Mouse (Mus musculus): ENCODE measurements around the gene Lama1.
"Not testable (repeated sequence)": the region's sequence is repeated elsewhere in the genome, so short reads cannot be mapped to it uniquely, and the experiment has no call there.

The Lama1 gene

DNA sequence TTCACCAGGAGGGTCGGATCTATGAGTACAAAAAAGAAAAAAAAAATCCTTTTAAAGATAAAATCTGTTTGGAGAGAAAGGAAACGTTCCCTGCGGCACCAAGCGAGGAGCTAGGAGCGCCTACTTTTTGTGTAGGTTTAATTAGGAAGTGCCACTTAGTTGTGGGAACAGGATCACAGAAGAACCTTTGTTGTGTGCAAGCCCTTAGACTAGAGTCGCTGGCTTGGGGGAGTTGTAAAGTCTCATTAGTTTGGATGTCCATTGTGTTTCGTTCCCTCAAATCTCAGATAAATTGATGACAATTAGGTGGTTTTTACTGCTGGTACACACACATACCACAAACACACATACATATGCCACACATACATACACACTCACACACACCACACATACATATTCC lies 25.0 kb downstream of the Lama1 start:
- DNase-seq, result no peak

- no peak for DNase-seq
Measured at GRCm38 (mm10) chr17:67722578-67722977, 25.5 kb downstream of the Lama1 start.

GRCm38 (mm10) chr17:67723175-67724067 lies 26.4 kb downstream of the Lama1 start:
- DNase-seq, result no peak

- DNase-seq, result peak; percentile 52 to 71
Measured at GRCm38 (mm10) chr17:67726601-67727000, 29.5 kb downstream of the Lama1 start.

- peak; percentile 50 to 63 for DNase-seq
Measured at GRCm38 (mm10) chr17:67728751-67729150, 31.7 kb downstream of the Lama1 start.

DNA sequence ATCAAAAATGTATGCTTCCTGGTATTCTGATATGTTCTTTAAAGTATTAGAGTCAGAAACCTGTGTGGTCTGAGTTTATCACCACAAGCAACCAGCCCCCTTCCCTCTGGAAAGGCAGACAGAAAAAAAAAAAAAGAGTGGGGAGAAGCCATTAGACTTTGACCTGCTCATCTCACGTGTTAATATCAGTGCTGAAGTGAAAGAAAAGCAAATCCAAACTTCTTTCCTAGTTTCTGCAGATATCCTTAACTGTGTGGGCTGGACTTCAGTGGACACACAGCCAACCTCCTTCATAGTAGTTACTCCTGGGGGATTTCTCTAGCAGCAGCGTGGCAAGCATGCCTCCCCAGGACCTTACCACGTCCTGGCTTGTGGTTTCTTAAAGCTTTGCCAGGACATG lies 34.0 kb downstream of the Lama1 start:
- peak; percentile 35 to 49 for DNase-seq

DNA sequence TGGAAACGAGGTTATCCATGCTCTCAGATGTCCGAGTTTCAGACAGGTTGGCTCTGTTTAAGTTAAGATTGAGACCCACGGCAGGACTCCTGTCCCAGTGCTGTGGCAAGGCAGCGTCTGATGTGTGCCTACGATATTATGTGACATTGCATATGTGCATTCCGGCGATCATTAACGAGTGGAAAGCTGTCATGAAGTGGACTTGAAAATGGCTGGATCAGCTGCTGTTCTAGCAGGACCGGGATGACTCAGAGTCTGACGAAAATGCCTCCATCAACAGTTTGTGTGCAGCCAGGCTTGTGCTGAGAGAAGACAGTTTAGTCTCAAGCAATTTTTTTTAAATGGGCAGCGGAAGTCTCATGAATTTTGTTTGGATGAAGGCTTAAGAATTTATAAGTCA lies 34.9 kb downstream of the Lama1 start:
- peak in 1 of 2 experiments; percentile 61 for DNase-seq

DNA sequence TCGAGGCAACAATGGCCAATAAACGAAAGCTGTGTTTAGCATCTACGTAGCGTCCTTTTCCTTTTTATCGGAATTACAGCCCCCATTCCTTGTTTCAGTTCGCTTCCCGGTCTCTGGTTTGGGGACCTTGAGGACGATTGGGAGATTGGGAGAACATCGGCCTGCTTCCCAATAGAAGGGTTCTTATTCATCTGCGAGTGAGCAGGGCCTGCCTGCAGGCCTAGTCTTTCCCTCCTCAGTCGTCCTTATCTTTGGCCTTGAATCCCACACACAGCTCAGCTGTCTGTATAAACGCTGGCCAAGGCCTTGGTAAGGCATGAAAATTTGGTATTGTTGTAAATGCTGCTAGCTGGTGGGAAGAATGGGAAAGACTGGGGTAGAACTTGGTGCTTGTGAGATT lies 36.5 kb downstream of the Lama1 start:
- DNase-seq, result no peak

DNA sequence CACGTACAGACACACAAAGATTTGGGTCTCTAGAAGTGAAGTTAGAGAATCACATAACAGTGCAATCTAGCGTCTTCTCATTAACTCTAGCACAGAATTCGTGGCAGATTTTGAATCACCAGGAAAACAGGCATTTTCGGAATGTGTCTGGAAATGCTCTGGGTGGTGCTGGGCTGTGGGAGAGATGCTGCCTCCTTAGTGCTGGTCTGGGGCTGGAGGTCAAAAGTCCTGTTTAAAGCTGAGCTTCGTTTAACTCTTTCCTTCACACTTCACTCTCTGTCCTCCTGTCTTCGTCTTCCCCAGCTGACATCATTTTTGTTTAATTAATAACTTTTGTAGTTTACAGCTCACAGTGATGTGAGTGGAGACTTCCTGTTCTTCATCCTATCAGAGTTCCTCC lies 38.7 kb downstream of the Lama1 start:
- DNase-seq, result no peak

DNA sequence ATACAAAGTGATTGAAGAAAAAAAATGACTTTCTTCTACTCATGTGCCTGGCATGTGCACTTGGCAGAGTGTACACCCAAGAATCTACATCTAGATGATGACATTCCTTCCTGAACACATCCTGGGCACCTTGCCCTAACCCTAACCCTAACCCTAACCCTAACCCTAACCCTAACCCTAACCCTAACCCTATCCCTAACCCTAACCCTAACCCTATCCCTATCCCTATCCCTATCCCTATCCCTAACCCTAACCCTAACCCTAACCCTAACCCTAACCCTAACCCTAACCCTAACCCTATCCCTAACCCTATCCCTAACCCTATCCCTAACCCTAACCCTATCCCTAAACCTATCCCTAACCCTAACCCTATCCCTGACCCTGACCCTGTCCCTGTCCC lies 44.2 kb downstream of the Lama1 start:
- DNase-seq, result not testable (repeated sequence)

DNA sequence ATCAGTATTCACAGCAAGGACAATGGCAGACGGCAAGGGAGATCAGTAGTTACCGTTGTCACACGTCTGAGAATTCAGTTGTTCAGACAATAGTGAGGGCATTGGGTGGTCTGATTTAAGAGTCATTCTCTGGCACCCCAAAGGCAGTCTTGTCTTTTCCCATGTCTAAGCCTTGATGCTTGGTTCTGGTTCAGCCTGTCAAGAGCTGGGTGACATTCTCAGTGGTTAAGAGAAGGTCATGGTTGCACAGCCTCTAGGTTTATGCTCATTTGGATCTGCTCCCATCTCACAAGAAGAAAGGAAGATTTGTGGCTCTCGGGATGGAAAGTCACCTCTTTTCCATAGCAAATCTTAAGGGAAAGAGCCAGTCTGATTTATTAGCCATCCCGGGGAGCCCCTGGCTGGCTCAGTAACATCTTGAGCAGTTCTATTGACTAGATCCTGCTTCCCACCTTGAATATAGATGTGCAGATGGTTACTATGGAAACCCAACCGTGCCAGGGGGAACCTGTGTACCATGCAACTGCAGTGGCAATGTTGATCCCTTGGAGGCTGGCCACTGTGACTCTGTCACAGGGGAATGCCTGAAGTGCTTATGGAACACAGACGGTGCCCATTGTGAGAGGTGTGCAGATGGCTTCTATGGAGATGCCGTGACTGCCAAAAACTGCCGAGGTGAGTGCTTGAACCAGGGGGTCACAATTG lies 67.3 kb downstream of the Lama1 start:
- DNase-seq, result no peak

- DNase-seq, result no peak
Measured at GRCm38 (mm10) chr17:67773608-67774007, 76.5 kb downstream of the Lama1 start.

DNA sequence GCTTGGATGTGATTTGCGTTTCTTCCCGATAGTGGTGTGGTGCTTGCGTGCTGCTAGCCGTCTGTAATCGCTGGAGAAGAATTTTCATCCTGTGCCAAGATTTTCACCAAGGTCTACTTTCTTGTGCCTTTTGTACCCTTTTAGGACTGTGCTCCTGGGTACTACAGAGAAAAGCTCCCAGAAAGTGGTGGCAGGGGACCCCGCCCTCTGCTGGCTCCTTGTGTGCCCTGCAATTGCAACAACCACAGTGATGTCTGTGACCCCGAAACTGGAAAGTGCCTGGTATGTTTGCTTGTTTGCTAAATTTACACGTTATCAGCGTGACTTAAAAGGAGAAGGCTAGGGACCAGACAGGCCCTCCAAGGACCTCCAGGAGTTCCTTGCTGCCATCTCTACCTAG lies 79.7 kb downstream of the Lama1 start:
- DNase-seq, result peak in 1 of 2 experiments; percentile 18

DNA sequence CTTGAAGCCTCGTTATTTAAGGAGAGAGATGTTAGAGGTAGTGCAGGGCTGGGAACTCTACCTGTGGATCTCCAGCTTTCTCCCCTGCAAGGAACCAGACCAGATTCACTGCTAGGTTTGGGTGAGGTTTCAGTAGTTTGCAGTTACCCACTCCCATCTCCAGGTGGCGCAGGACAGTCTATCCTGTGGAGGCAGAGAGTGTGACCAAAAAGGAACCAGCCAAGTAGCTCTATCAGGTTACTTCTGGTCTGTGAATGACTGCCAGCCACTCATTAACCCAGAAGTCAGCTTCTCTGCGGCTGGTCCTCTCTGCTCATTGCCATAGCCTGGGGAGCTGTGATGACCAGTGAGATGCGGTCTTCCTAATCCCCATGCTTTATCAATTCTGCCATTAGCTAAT lies 82.8 kb downstream of the Lama1 start:
- peak; percentile 56 to 61 for DNase-seq

GRCm38 (mm10) chr17:67791091-67791490 lies 94.0 kb downstream of the Lama1 start:
- no peak for DNase-seq

DNA sequence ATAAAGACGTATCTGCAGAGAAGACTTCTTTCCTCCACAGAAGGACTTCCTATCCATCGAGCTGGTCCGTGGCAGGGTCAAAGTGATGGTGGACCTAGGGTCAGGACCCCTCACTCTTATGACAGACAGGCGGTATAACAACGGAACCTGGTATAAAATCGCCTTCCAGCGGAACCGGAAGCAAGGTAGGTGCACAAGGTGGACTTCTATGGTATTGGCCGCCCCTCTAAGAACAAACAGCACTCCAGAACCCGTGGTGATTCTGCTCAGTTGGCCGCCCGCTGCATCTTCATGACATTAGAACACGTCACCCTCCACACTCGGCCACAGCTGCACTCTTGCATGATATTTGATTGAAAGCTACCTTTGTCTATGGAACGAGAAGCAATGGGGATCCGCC lies 112.1 kb downstream of the Lama1 start:
- no peak for DNase-seq

DNA sequence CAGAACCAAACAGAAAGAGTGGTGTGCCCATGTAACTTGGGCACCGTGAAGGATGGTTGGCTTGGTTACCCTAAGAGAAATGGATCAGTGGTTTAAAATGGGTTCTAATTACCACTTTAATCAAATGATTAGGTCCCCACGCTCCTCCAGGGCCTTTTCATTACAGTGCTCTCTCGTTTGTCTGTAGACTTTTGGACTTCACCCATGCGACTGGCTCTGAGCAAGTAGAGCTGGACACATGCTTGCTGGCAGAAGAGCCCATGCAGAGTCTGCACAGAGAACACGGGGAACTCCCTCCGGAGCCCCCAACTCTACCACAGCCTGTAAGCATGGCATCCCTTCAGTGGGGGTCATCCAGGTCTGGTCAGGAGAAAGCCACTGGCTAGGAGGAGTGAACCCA lies 116.6 kb downstream of the Lama1 start:
- DNase-seq, result no peak

- DNase-seq, result no peak
Measured at GRCm38 (mm10) chr17:67815720-67816119, 118.7 kb downstream of the Lama1 start.

GRCm38 (mm10) chr17:67816916-67817315 lies 119.9 kb downstream of the Lama1 start:
- DNase-seq, result no peak

DNA sequence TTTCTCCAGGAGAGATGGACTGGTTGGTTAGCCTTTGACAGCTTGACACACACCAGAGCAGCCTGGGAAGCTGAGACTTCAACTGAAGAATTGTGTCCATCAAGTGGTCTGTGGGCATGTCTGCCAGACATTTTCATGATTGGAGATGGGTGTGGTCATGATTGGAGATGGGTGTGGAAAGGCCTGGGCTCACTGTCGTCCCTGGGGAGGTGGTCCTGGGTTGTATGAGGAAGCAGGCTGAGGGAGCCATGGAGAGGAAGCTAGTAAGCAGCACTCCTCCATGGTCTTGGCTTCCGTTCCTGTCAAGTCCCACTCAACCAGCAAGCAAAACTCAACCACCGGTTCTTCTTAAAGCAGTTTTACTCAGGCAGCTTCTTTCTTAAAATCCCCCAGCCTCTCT lies 130.4 kb downstream of the Lama1 start:
- no peak for DNase-seq

DNA sequence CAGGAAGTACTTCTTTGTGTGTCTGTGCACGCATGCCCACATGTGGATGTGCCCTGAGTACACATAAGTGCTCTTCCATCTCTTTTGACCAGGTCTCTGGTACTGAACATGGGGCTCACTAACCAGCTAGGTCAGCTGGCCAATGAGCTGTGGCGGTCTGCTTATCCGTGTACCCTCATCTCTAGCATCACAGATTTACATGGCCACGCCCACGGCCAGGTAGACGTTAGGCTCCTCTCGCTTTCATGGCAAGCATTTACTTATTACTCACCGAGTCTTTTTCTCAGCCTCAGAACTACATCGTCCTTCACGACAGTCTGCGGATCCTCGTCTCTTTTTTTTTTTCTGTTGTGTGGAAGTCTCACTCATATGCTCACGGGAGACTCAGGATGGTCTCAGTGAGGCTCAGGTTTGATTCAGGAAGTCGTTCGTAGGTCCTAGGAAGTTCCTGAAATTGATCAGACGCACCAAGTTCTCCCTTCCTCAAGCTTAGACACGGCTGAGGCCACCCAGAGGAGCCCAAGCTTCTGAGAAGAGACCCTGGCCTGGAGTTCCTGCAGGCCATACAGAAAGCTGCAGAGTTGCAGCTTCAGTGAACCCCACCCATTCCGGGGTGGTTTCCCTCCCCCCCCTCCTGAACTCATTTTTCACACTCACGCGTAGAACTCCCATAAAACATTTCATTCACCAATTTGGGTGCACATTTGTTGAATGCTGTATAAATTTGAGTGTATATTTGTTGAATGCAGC lies 139.3 kb downstream of the Lama1 start:
- no peak for DNase-seq

DNA sequence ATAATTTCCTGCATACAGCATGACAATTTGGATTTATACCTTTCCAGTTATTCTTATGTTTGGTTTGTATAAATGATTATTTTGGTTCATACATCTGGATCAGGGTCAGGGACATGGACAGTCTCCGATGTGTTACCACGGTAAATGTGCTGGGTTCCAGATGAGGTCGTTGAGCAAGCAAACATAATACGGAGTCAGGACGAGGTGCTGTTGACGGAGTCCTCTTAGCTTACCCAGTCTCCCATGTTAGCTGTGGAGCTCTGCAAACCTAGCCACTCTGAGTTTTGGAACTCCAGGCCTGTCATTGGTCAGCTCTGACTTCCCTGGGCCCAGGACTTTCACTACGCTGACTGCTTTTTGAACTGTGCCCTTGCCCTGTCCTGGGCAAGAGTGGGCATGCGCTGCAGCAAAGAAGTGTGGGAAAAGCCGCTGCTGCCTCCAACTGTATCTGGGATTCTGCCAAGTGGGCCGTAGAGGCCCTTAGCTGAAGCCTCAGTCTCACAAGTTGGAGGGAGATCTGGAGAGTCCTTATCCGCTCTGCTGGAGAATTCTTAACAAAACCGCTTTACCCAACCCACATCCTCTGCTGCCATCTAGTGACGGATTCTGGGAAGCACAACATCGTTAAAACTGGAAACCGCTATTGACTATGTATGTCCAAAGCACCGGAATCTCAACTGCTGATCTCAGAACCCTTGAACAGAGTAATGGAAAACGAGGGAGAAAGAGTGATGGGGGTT lies 140.5 kb downstream of the Lama1 start:
- peak; percentile 70 to 88 for DNase-seq

DNA sequence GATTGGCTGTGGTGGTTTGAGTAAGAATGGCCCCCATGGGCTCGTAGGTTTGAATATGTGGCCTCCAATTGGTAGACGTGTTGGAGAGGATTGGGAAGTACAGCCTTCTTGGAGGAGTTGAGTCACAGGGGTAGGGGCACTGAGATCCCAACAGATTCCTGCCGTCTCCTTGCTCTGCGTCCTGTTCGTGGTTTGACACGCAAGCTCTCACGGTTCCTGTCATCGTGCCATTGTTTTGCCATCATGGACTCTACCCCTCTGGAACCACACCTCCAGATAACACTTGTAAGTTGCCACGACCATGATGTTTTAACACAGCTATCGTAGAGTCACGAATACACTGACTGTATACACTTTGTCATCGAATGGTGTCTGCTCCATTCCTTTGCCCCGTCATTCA lies 141.9 kb downstream of the Lama1 start:
- no peak for DNase-seq
